Mouse (Mus musculus): Measurements from ENCODE around the gene Gm4724.
"Not testable (repeated sequence)": the region's sequence is repeated elsewhere in the genome, so short reads cannot be mapped to it uniquely, and the experiment has no call there.

Gm4724 gene

DNA sequence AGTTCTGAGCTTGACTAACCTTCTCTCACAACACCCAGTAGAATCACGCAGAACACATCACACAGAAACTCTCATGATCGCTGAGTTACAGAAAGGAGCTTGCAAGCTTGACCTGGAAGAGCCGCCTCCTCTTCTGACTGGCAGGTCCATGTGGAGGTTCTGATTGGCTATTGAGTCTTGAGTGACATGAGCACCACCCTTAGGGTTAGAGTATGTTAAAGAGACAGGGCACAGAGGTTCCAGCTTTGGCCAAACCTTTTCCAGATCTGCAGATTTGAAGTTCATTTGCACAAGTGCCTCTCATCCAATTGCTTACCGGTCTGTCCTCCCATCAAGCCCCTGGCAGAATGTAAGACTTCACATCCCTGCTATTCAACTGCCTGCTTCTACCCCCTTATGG is at the start of gene Gm4724:
Gm4724 (minus strand) TSS at position 101 of the 400 bp plus-strand sequence.
- DNase-seq: not testable (repeated sequence)

DNA sequence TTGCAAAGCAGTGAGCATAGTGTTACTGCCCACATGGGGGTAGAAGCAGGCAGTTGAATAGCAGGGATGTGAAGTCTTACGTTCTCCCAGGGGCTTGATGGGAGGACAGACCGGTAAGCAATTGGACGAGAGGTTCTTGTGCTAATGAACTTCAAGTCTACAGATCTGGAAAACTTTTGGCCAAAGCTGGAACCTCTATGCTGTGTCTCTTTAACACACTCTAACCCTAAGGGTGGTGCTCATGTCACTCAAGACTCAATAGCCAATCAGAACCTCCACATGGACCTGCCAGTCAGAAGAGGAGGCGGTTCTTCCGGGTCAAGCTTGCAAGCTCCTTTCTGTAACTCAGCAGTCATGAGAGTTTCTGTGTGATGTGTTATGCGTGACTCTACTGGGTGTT is 34.1 kb upstream of the Gm4724 start, which contains the start of gene Zfp965:
Zfp965 (plus strand) TSS at position 301 of the 400 bp plus-strand sequence.
- DNase-seq: not testable (repeated sequence)

Measured in kidney, adult 8-10 months (tissue).